13 mouse cellular contexts compared by ENCODE assay signal in the genomic region with DNA sequence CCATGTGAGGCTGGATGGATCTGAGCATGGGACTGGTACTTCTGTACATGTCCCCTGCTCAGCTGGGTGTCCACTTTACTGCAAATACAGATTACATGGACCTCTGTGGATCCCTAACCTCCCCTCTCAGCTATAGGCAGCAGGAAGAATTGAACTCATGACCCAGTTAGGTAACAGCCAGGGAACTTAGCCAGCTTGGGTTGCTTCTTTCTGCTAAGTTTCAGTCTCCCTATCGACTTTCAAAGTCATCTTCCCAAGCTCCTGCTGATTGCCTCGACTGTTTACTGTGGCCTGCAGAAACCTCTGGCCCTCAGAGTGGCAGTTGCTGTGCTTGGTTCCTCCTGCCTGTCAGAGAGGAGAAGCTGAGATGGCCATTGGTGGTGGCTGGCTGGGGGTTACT.
DNase-seq lines count a peak whose midpoint lies in the region; ATAC-seq and TF ChIP-seq lines count a peak whose summit lies in the region.
"Had no signal": no experiment of that assay in that cellular context is flagged by ENCODE, and none has a peak within 500 bp of the region (broad histone marks: within the 10 kb centered on the region; RNA-seq: fewer than 3 reads in every experiment).

No protein-coding gene starts in this region.

- H3K4me2 ChIP-seq in kidney, embryonic 14.5 days (replicated peaks; ENCODE audit: low read depth, low read length) = no peak overlapping the region
- no peak overlapping the region; the same call in 1 of the 2 replicates for H3K4me2 ChIP-seq in stomach, embryonic 14.5 days (replicated peaks; ENCODE audit: low read depth, low read length)
- H3K4me2 ChIP-seq in stomach, postnatal 0 days (replicated peaks; ENCODE audit: low read depth) = no peak overlapping the region
- H3K4me2 ChIP-seq in stomach, embryonic 16.5 days (ENCODE audit: low read depth, low read length) = 0 out of 2 replicates have a peak overlapping the region, but pooled peaks have one; percentile 45
- no peak overlapping the region for H3K4me2 ChIP-seq in hindbrain, embryonic 14.5 days (replicated peaks)
- H3K4me2 ChIP-seq: midbrain, embryonic 11.5 days had no signal

- H3K9me3 ChIP-seq in kidney, embryonic 14.5 days (ENCODE audit: control insufficient read depth, low read length) = no peaks in the 10 kb centered on the region
- no peaks in the 10 kb centered on the region for H3K9me3 ChIP-seq in stomach, embryonic 14.5 days (ENCODE audit: control insufficient read depth, low read depth, low read length)
- H3K9me3 ChIP-seq in stomach, postnatal 0 days (ENCODE audit: control insufficient read depth, low read length) = no peaks in the 10 kb centered on the region
- no peaks in the 10 kb centered on the region for H3K9me3 ChIP-seq in stomach, embryonic 16.5 days (replicated peaks; ENCODE audit: control insufficient read depth, low read length)
- no peaks in the 10 kb centered on the region for H3K9me3 ChIP-seq in hindbrain, embryonic 14.5 days (ENCODE audit: control insufficient read depth, low read length)

- peak overlapping the region; percentile 73; the same call in 1 of the 2 replicates for H3K27ac ChIP-seq in kidney, embryonic 14.5 days (ENCODE audit: low read depth, low read length)
- H3K27ac ChIP-seq in stomach, embryonic 14.5 days (ENCODE audit: low read length) = peak overlapping the region; percentile 61; the same call in 1 of the 2 replicates
- no peak overlapping the region for H3K27ac ChIP-seq in stomach, postnatal 0 days (replicated peaks)
- H3K27ac ChIP-seq in liver, adult 2 months (replicated peaks; ENCODE audit: insufficient read depth, low read depth, low read length) = peak overlapping the region; percentile 89
- peak overlapping the region; percentile 63 for H3K27ac ChIP-seq in stomach, embryonic 16.5 days (ENCODE audit: low read length)
- no peak overlapping the region for H3K27ac ChIP-seq in hindbrain, embryonic 14.5 days
- H3K27ac ChIP-seq in thymus, adult 2 months (ENCODE audit: control insufficient read depth, insufficient read depth, low read length) = no peak overlapping the region

- no peak for DNase-seq in kidney, postnatal 4 days
- no peak for DNase-seq in stomach, postnatal 0 days (ENCODE audit: low spot score)
- DNase-seq in liver, adult 2 months (ENCODE audit: extremely low read depth, low read depth, low spot score) = peak; percentile 82
- DNase-seq in hindbrain, embryonic 14.5 days (ENCODE audit: low spot score) = no peak
- no peak for DNase-seq in thymus, adult 2 months
- DNase-seq: adrenal gland, adult 2 months; layer of hippocampus, adult 9-11 months; left cerebral cortex, postnatal 4 days; right cerebral cortex, postnatal 4 days had no signal

- no peak for TF ChIP-seq POLR2A in liver, adult 2 months (IDR thresholded peaks at IDR 0.05; ENCODE audit: extremely low read depth, insufficient read depth, low read length)
- TF ChIP-seq POLR2A in thymus, adult 2 months (IDR thresholded peaks at IDR 0.05; ENCODE audit: control insufficient read depth, extremely low read depth, insufficient read depth, low read length, poor library complexity) = no peak

- 0 out of 2 replicates have a peak, but pooled peaks have one; percentile 33 for ATAC-seq in kidney, embryonic 14.5 days (ENCODE audit: low FRiP score, low TSS enrichment)
- no peak for ATAC-seq in stomach, embryonic 14.5 days (ENCODE audit: insufficient number of reproducible peaks, insufficient read depth, low FRiP score, low read depth)
- no peak for ATAC-seq in stomach, postnatal 0 days (ENCODE audit: low FRiP score, low TSS enrichment)
- ATAC-seq in stomach, embryonic 16.5 days (ENCODE audit: insufficient read depth, low FRiP score) = no peak
- ATAC-seq in hindbrain, embryonic 14.5 days (ENCODE audit: low FRiP score) = no peak

- no peaks in the 10 kb centered on the region for H3K36me3 ChIP-seq in kidney, embryonic 14.5 days (ENCODE audit: control insufficient read depth, insufficient read depth, low read length)
- H3K36me3 ChIP-seq in stomach, embryonic 14.5 days (ENCODE audit: control insufficient read depth, insufficient read depth, low read length) = no peaks in the 10 kb centered on the region
- H3K36me3 ChIP-seq in stomach, postnatal 0 days (ENCODE audit: control insufficient read depth, insufficient read depth, low read length) = no peaks in the 10 kb centered on the region
- no peaks in the 10 kb centered on the region; the same call in 1 of the 2 replicates for H3K36me3 ChIP-seq in liver, adult 2 months (ENCODE audit: control insufficient read depth, insufficient read depth, low read length)
- no peaks in the 10 kb centered on the region for H3K36me3 ChIP-seq in stomach, embryonic 16.5 days (ENCODE audit: control insufficient read depth, insufficient read depth, low read length)
- H3K36me3 ChIP-seq in hindbrain, embryonic 14.5 days (replicated peaks; ENCODE audit: control insufficient read depth, insufficient read depth) = no peaks in the 10 kb centered on the region
- H3K36me3 ChIP-seq in thymus, adult 2 months (ENCODE audit: control insufficient read depth, insufficient read depth, low read length) = no peaks in the 10 kb centered on the region

- no peak overlapping the region for H3K4me3 ChIP-seq in kidney, embryonic 14.5 days (ENCODE audit: low read length)
- H3K4me3 ChIP-seq in stomach, embryonic 14.5 days (ENCODE audit: low read depth, low read length) = no peak overlapping the region
- no peak overlapping the region for H3K4me3 ChIP-seq in stomach, postnatal 0 days (ENCODE audit: low read depth, low read length)
- H3K4me3 ChIP-seq in liver, adult 2 months (ENCODE audit: insufficient read depth, low read depth, low read length) = no peak overlapping the region
- H3K4me3 ChIP-seq in stomach, embryonic 16.5 days (replicated peaks; ENCODE audit: low read length) = no peak overlapping the region
- H3K4me3 ChIP-seq in hindbrain, embryonic 14.5 days (replicated peaks; ENCODE audit: low read length) = no peak overlapping the region
- H3K4me3 ChIP-seq in thymus, adult 2 months (ENCODE audit: control insufficient read depth, insufficient read depth, low read length) = no peak overlapping the region

- WGBS in kidney, embryonic 14.5 days = 3% methylated on average over 2 of the region's 2 CpGs
- 21% methylated on average over 2 of the region's 2 CpGs for whole genome bisulfite sequencing in stomach, embryonic 14.5 days
- WGBS in stomach, postnatal 0 days = 12% methylated on average over 2 of the region's 2 CpGs
- 3% methylated on average over 2 of the region's 2 CpGs for WGBS in liver, adult 2 months
- WGBS in stomach, embryonic 16.5 days = 6% methylated on average over 2 of the region's 2 CpGs
- 46% methylated on average over 2 of the region's 2 CpGs for WGBS in hindbrain, embryonic 14.5 days
- WGBS in thymus, adult 2 months = 13% methylated on average over 2 of the region's 2 CpGs

- peak overlapping the region; percentile 23; the same call in 1 of the 2 replicates for H3K9ac ChIP-seq in kidney, embryonic 14.5 days (ENCODE audit: low read depth, low read length)
- no peak overlapping the region for H3K9ac ChIP-seq in stomach, embryonic 14.5 days (replicated peaks; ENCODE audit: low read depth, low read length)
- H3K9ac ChIP-seq in stomach, postnatal 0 days (ENCODE audit: low read length) = no peak overlapping the region
- H3K9ac ChIP-seq in liver, adult 2 months (ENCODE audit: low read depth, low read length) = 0 out of 2 replicates have a peak overlapping the region, but pooled peaks have one; percentile 31
- no peak overlapping the region for H3K9ac ChIP-seq in stomach, embryonic 16.5 days (ENCODE audit: low read length)
- no peak overlapping the region for H3K9ac ChIP-seq in hindbrain, embryonic 14.5 days

- H3K4me1 ChIP-seq in kidney, embryonic 14.5 days (ENCODE audit: control insufficient read depth, insufficient read depth, low read length) = peaks cover 24% of the 10 kb centered on the region
- peaks cover 20% of the 10 kb centered on the region for H3K4me1 ChIP-seq in stomach, embryonic 14.5 days (ENCODE audit: control insufficient read depth, insufficient read depth, low read length)
- no peaks in the 10 kb centered on the region for H3K4me1 ChIP-seq in stomach, postnatal 0 days (replicated peaks; ENCODE audit: control insufficient read depth, insufficient read depth)
- peaks cover 56% of the 10 kb centered on the region for H3K4me1 ChIP-seq in liver, adult 2 months (ENCODE audit: control insufficient read depth, insufficient read depth, low read length)
- H3K4me1 ChIP-seq in stomach, embryonic 16.5 days (ENCODE audit: control insufficient read depth, insufficient read depth, low read length) = peaks cover 25% of the 10 kb centered on the region
- H3K4me1 ChIP-seq in hindbrain, embryonic 14.5 days (replicated peaks; ENCODE audit: control insufficient read depth, insufficient read depth, low read length) = peaks cover 13% of the 10 kb centered on the region; the same call in 1 of the 2 replicates
- H3K4me1 ChIP-seq in thymus, adult 2 months (replicated peaks; ENCODE audit: control insufficient read depth, insufficient read depth, low read length) = peaks cover 16% of the 10 kb centered on the region; the same call in 1 of the 2 replicates

- H3K79me2 ChIP-seq in liver, adult 2 months (ENCODE audit: control insufficient read depth, insufficient read depth, low read length) = peaks cover 70% of the 10 kb centered on the region

- no peaks in the 10 kb centered on the region for H3K27me3 ChIP-seq in kidney, embryonic 14.5 days (ENCODE audit: control insufficient read depth, insufficient read depth, low read length)
- no peaks in the 10 kb centered on the region for H3K27me3 ChIP-seq in stomach, embryonic 14.5 days (ENCODE audit: control insufficient read depth, insufficient read depth, low read length)
- no peaks in the 10 kb centered on the region for H3K27me3 ChIP-seq in stomach, postnatal 0 days (ENCODE audit: control insufficient read depth, insufficient read depth, low read length)
- no peaks in the 10 kb centered on the region for H3K27me3 ChIP-seq in liver, adult 2 months (ENCODE audit: control insufficient read depth, insufficient read depth, low read length)
- H3K27me3 ChIP-seq in stomach, embryonic 16.5 days (ENCODE audit: control insufficient read depth, insufficient read depth, low read length) = no peaks in the 10 kb centered on the region
- H3K27me3 ChIP-seq in hindbrain, embryonic 14.5 days (ENCODE audit: control insufficient read depth, insufficient read depth, low read length) = no peaks in the 10 kb centered on the region
- H3K27me3 ChIP-seq in thymus, adult 2 months (ENCODE audit: control insufficient read depth, insufficient read depth, low read length) = no peaks in the 10 kb centered on the region

- TF ChIP-seq CTCF in stomach, postnatal 0 days (IDR thresholded peaks at IDR 0.05; ENCODE audit: low read depth) = no peak
- no peak for TF ChIP-seq CTCF in liver, adult 2 months (IDR thresholded peaks at IDR 0.05; ENCODE audit: low read depth, low read length)
- TF ChIP-seq CTCF in thymus, adult 2 months (IDR thresholded peaks at IDR 0.05; ENCODE audit: borderline replicate concordance, control insufficient read depth, extremely low read depth, insufficient read depth, low read length, poor library complexity) = no peak

- TF ChIP-seq EP300 in stomach, postnatal 0 days (optimal IDR thresholded peaks at IDR 0.05) = no peak

Comparison
In these comparisons a context has a peak if more than half of its experiments do, and no peak if none do; other contexts are left out.
1. H3K27ac ChIP-seq: peak in kidney, embryonic 14.5 days (single experiment), stomach, embryonic 14.5 days (single experiment), liver, adult 2 months (single experiment) and stomach, embryonic 16.5 days (single experiment); none in stomach, postnatal 0 days (single experiment), hindbrain, embryonic 14.5 days (single experiment) and thymus, adult 2 months (single experiment).
2. H3K9ac ChIP-seq: peak in kidney, embryonic 14.5 days (single experiment) and liver, adult 2 months (single experiment); none in stomach, embryonic 14.5 days (single experiment), stomach, postnatal 0 days (single experiment), stomach, embryonic 16.5 days (single experiment) and hindbrain, embryonic 14.5 days (single experiment).